Mouse (Mus musculus) gastrocnemius, adult 2 months (tissue): Measurements from ENCODE around the gene Tvp23b. TPM values are rescaled to one million over a fixed set of nuclear protein-coding genes. Genes with fewer than 3 reads are reported as not detected.

ENCODE experiments used
- DNase-seq: peaks from one replicate; pipeline ENCODE4 v3.0.0; 2022
- H3K27ac ChIP-seq: fragments of 200-600 bp; 2 replicates; pipeline ENCODE4 v1.8.1; 2022; ENCODE audit warnings: mild to moderate bottlenecking
- H3K4me3 ChIP-seq: fragments of 200-600 bp; 2 replicates; pipeline ENCODE4 v1.8.1; 2022; ENCODE audit warnings: mild to moderate bottlenecking, moderate library complexity
- CTCF ChIP-seq: fragments of 200-600 bp; IDR thresholded peaks from 2 replicates; pipeline ENCODE4 v1.8.1; 2022; ENCODE audit warnings: antibody characterized with exemption, mild to moderate bottlenecking, moderate library complexity
- intact Hi-C: fragments of 180-260 bp; cut with DNase I; formaldehyde crosslinking; loops from one replicate; pipeline ENCODE4 v1.15.1; 2025
- long read RNA-seq, 2 experiments: library from polyadenylated mRNA; stranded (forward); transcript quantifications; one replicate each; pipeline ENCODE4 v2.0.0; 2021
- total RNA-seq, 2 experiments: library from RNA; stranded (reverse); gene quantifications; 2 replicates each; pipeline ENCODE4 v1.2.3; 2021

Tvp23b gene
- 1 to 10 TPM; 4.5 to 7.6 TPM for total RNA-seq
- long read RNA-seq, experiment 1, transcript Tvp23b-201 (7 exons, 1,784 nt) = major isoform, 9 of 10 reads
- long read RNA-seq, experiment 1, partial matches to known transcripts = 0 of 10 reads
- long read RNA-seq, experiment 1, other reads (novel, unspliced or antisense) = 1 of 10 reads
- long read RNA-seq, experiment 2, transcript Tvp23b-201 (7 exons, 1,784 nt) = major isoform, 5 of 8 reads
- long read RNA-seq, experiment 2, partial matches to known transcripts = 1 of 8 reads
- long read RNA-seq, experiment 2, other reads (novel, unspliced or antisense) = 2 of 8 reads

- peak; percentile 100 for DNase-seq
- peak within 1 kb of the TSS; percentile 98 for H3K27ac ChIP-seq
- no peak for TF ChIP-seq CTCF
- intact Hi-C loops = no loop called here
- H3K4me3 ChIP-seq = peak within 1 kb of the TSS; percentile 93
Measured at GRCm38 (mm10) chr11:62879220-62880048, at the start of gene Tvp23b. Tvp23b (plus strand) TSS chr11:62879455.

DNA sequence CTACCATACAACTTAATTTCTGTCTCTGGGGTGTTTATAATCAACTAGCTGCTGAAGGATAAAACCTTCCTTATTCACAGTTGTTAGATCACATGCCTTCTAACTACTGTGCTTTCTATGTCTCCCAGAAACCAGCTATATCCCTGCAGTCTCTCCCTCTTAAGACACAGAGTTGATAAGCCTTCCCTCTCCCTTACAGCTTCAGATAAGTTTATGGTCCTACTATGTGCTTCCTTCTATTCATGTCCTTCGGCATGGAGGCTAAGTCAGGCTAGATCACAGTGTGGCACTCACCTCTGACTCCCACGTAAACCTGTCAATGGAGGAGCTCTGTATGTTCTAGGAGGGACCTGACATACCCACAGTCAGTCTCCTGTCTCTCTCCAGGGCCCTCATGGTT lies 48.9 kb upstream of the Tvp23b start:
- TF ChIP-seq CTCF = no peak
- Histone ChIP-seq H3K4me3 (no peak overlapping the region), H3K27ac (no peak overlapping the region; the same call in 1 of the 2 replicates)
- DNase-seq = no peak
- intact Hi-C loops = no loop called here

DNA sequence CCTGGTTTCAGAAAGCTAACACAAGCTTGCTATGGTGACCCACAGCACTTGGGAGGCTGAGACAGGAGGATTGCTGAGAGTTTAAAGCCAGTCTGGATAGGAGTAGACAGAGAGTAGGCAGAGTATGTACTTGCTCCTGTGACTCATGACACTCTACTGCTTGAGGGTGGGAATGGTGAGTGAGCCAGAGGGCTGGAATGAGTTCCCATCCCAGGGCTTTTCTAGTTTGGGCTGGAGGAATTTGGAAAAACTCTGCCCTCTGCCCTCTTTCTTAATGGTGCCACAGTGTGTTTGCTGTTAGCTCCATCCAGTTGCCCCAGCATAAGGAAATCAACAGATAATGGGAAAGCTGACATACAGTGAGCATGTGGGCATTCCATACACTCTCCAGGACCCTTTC lies 47.3 kb upstream of the Tvp23b start:
- H3K4me3 ChIP-seq = no peak overlapping the region
- no peak for DNase-seq
- intact Hi-C loops = no loop called here
- no peak overlapping the region; the same call in 1 of the 2 replicates for H3K27ac ChIP-seq
- TF ChIP-seq CTCF = no peak

DNA sequence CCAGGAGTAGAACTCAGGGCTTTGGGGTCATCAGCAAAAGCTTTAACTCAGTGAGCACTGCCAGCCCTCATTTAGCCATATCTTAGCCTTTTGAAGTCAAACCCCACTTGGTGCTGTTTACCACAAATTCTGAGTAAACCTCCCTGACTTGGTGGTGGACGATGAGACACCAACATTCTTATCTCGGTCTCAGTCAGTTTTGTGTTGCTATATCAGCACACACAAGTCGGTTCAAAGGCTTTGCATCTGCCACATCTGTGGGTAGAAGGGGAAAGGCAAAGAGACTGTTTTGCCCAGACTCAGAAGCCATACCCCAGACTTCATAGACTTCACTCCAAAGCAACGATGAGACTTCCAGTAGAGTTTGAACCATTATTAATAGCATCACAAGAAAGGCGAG lies 34.7 kb upstream of the Tvp23b start:
- no peak for DNase-seq
- Histone ChIP-seq H3K4me3 (no peak overlapping the region), H3K27ac (no peak overlapping the region)
- intact Hi-C loops = no loop called here
- TF ChIP-seq CTCF = no peak

DNA sequence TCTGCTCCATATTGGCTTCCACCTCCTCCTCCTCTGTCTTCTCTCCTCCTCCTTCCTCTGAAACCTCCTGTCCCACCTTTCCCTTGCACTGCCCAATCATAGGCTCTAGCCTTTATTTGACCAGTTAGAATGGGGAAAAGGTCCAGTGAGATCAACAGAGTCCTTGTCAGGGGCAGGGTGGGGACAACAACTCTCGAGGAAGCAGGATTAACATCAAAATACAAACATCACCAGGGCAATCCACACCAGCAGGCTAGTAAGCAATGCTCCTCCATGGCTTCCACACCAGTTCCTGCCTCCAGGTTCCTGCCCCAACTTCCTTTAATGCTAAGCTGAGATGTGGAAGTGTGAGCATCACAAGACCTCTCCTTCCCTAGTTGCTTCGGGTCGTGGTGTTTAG lies 33.5 kb upstream of the Tvp23b start:
- Histone ChIP-seq H3K27ac (no peak overlapping the region), H3K4me3 (no peak overlapping the region)
- no peak for DNase-seq
- no peak for TF ChIP-seq CTCF
- intact Hi-C loops = no loop called here

DNA sequence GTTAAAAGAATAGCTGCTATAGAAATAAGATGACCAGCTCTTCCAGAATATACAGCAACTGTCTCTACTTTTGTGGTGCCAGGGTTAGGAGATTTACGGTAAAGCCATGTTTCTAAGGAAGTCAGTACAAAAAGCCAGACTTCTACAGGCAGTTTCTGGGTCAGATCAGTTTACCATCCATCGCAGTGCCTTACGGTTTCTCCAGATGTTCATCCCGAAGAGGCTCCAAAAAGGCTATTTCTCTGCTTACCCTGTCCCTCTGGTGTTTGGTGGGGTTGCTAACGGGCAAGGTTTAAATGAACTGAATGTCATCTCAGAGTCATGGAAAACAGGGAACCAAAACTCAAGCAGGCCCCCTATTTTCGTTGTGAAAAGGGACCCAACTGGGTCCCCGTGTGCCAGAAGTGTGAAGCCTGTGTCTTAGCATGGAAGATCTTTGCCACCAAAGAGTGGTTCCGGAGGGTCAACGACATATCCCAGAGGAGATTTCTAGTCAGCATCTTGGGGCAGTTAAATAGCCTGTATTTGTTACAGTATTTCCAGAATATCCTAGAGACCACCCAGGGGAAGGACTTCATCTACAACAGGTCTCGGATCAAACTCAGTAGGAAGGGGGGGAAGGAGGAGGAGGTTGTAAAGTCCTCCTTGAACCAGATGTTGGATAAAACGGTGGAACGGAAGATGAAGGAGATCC lies 32.1 kb upstream of the Tvp23b start, which contains the start of gene Fbxw10:
Fbxw10 (plus strand) TSS at position 109 of the 694 bp plus-strand sequence.
- Histone ChIP-seq H3K4me3 (peak within 1 kb of the TSS; percentile 62), H3K27ac (peak within 1 kb of the TSS; percentile 62)
- intact Hi-C loops = no loop called here
- no peak for TF ChIP-seq CTCF
- no peak for DNase-seq

DNA sequence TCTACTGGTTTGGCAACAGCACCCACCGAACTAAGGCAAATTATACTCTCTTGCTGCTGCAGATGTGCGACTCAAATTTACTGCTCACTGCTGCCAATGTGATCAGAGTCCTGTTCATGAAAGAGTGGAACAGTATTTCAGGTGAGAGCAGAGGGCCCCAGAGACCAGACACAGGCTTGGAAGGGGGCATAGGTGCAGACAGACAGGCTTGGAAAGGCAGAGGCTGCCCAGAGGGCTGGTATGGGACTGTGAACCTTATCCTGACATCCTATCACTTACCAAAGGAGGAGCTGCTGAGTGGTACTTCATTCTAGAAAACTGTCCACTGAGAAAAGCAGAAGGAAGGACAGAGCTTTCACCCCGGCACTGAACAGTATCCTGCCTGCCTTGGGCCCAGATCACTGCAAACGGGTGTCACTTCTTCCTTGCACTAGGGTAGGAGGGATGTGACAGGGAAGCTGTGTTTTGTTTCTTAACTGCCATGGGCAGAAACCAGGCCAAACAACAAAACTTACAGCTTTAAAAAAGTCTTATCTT lies 31.5 kb upstream of the Tvp23b start:
- intact Hi-C loops = no loop called here
- H3K27ac ChIP-seq = peak overlapping the region; percentile 62

GRCm38 (mm10) chr11:62848301-62848700 lies 31.0 kb upstream of the Tvp23b start:
- DNase-seq = no peak
- TF ChIP-seq CTCF = no peak
- peak overlapping the region; percentile 62; the same call in 1 of the 2 replicates for H3K27ac ChIP-seq
- H3K4me3 ChIP-seq = no peak overlapping the region
- intact Hi-C loops = no loop called here

More for the DNA sequence above, 31.5 kb upstream of the Tvp23b start:
- DNase-seq = no peak
- H3K4me3 ChIP-seq = peak overlapping the region; percentile 62
- TF ChIP-seq CTCF = no peak; the same call in 1 of the 2 replicates

- TF ChIP-seq CTCF = peak; percentile 75
- Histone ChIP-seq H3K27ac (no peak overlapping the region), H3K4me3 (no peak overlapping the region)
- intact Hi-C loops = loop anchor here (1.0 to 5.0 kb wide), 2 partner anchors 94 to 109 kb away; no protein-coding TSS in a partner anchor
- no peak for DNase-seq
Measured at GRCm38 (mm10) chr11:62851199-62851598, 28.1 kb upstream of the Tvp23b start.

GRCm38 (mm10) chr11:62853334-62853733 lies 25.9 kb upstream of the Tvp23b start:
- no peak for DNase-seq
- TF ChIP-seq CTCF = no peak
- H3K27ac ChIP-seq = no peak overlapping the region
- intact Hi-C loops = loop anchor here (5.0 kb wide), 1 partner anchor 111 kb away; no protein-coding TSS in a partner anchor
- no peak overlapping the region for H3K4me3 ChIP-seq

DNA sequence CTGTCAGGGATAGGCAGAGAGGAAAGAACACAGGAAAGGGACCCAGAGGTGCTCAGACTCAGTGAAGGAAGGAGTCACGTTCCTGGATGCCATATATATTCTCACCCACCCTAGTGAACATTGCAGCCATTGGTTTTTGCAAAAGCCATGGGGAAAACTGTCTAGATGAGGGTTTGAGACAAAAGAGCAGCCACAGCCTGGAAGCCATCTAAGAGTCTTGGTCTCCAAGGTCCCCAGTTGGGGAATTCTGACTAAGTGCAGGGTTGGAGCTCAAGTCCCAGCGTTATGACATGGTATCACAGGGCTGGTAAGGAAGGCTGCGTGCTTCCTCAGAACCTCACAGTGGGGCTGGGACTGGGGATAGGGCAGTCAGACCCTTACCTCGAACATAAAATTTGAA lies 13.7 kb upstream of the Tvp23b start:
- TF ChIP-seq CTCF = no peak
- Histone ChIP-seq H3K27ac (no peak overlapping the region), H3K4me3 (no peak overlapping the region)
- no peak for DNase-seq
- intact Hi-C loops = no loop called here

DNA sequence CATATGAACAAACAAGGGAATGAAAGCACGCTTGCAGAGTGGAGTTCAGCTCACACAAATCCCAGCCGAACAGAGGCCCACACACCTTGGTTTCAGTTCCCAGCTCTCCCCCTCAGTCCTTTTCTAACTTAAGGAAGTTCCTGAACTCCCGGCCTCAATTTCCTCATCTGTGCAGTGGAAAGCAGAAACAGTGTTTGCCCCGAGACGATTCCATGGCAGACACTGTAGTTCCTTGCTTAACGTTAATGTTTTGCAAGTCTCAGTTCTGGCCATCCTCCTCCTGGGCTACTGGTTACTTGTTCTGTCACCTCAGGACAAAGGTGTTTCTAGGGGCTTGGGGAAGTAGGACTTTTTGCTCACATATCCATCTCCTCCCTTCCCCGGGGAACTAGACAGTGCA lies 12.6 kb upstream of the Tvp23b start:
- intact Hi-C loops = no loop called here
- Histone ChIP-seq H3K27ac (no peak overlapping the region), H3K4me3 (no peak overlapping the region)
- TF ChIP-seq CTCF = no peak
- DNase-seq = no peak
